Mouse (Mus musculus) naive thymus-derived CD4-positive, alpha-beta T cell, adult 5 months (primary cell): ENCODE results near the gene Btbd16. TPM values are rescaled to one million over a fixed set of nuclear protein-coding genes. Genes with fewer than 3 reads are reported as not detected.

Experiments used
- polyA plus RNA-seq: library from polyadenylated mRNA; unstranded; fragments of 100-300 nt; shearing (Covaris generic); gene quantifications from one replicate; pipeline ENCODE4 v1.2.1, GENCODE M21; 2017

Gene Btbd16
- polyA plus RNA-seq = 0.32 TPM

GRCm38 (mm10) chr7:130773914-130774630 lies at the start of gene Btbd16:
TSS of gene Btbd16 (plus strand) at chr7:130774069.

GRCm38 (mm10) chr7:130865613-130866591 lies 92.0 kb downstream of the Btbd16 start, which contains the start of gene Plekha1:
TSS of gene Plekha1 (plus strand) at chr7:130865756.

Other genes with a start within 250 kb of the Btbd16 start
- gene Nsmce4a, start 201.0 kb upstream of the Btbd16 start, polyA plus RNA-seq = 226 TPM
- gene Tacc2, start 196.6 kb upstream of the Btbd16 start, polyA plus RNA-seq = 9.4 TPM
- 78.0 TPM for gene Plekha1, start 91.7 kb downstream of the Btbd16 start, polyA plus RNA-seq
- gene Htra1, start 162.0 kb downstream of the Btbd16 start, polyA plus RNA-seq = not detected